Mouse (Mus musculus) kidney, embryonic 16.5 days (tissue): ENCODE measurements at regions not wholly inside any gene's neighbourhood (a gene's known extent, or its start where the extent isn't known, plus 50 kb on each side); places are given as distances from the start of the nearest gene placed in this dataset.

Experiments used
- ATAC-seq: fragments of 200-750 bp; cut with Nextera tagmentation; 2 replicates; pipeline ENCODE4 v1.8.0; 2017; ENCODE audit warnings: moderate TSS enrichment; ENCODE audit not compliant: low FRiP score, low TSS enrichment
- H3K27ac ChIP-seq: fragments of 300-500 bp; sonication (generic); 2 replicates; pipeline ENCODE4 v1.5.1; 2014; ENCODE audit warnings: low read length
- H3K27me3 ChIP-seq: fragments of 300-500 bp; sonication (generic); 2 replicates; pipeline ENCODE4 v1.6.1; 2014; ENCODE audit warnings: low read length, control low read depth, mixed read lengths; ENCODE audit not compliant: insufficient read depth
- H3K36me3 ChIP-seq: fragments of 300-500 bp; sonication (generic); 2 replicates; pipeline ENCODE4 v1.6.1; 2014; ENCODE audit warnings: low read length, control low read depth, mixed read lengths; ENCODE audit not compliant: insufficient read depth
- H3K4me1 ChIP-seq: fragments of 300-500 bp; sonication (generic); 2 replicates; pipeline ENCODE4 v1.6.1; 2014; ENCODE audit warnings: low read length, control low read depth, mixed read lengths; ENCODE audit not compliant: insufficient read depth
- H3K4me2 ChIP-seq: fragments of 300-500 bp; sonication (generic); replicated peaks from 2 replicates; pipeline ENCODE4 v1.6.1; 2014; ENCODE audit warnings: low read depth, low read length
- H3K4me3 ChIP-seq: fragments of 300-500 bp; sonication (generic); 2 replicates; pipeline ENCODE4 v1.5.1; 2014; ENCODE audit warnings: mild to moderate bottlenecking, low read length
- H3K9ac ChIP-seq: fragments of 300-500 bp; sonication (generic); replicated peaks from 2 replicates; pipeline ENCODE4 v1.6.1; 2014; ENCODE audit warnings: low read length
- H3K9me3 ChIP-seq: fragments of 300-500 bp; sonication (generic); 2 replicates; pipeline ENCODE4 v1.6.1; 2016; ENCODE audit warnings: low read length, control low read depth
- WGBS: fragments of 180-500 bp; shearing (Covaris S2); extraction: QIAGEN DNeasy Blood & Tissue Kit; methylation state at CpG from one replicate; pipeline ENCODE4 v1.1.7; 2014; 5-methylcytosine and 5-hydroxymethylcytosine counted together

GRCm38 (mm10) chr7:137927371-137927770 lies 470.2 kb downstream of the Tcerg1l start:
- no peaks in the 10 kb centered on the region for H3K4me1 ChIP-seq
- no peak overlapping the region for H3K4me2 ChIP-seq
- no peaks in the 10 kb centered on the region for H3K36me3 ChIP-seq
- WGBS, result 64% methylated on average over 8 of the region's 8 CpGs
- no peaks in the 10 kb centered on the region for H3K27me3 ChIP-seq
- H3K4me3 ChIP-seq, result no peak overlapping the region
- no peak overlapping the region for H3K9ac ChIP-seq
- H3K9me3 ChIP-seq, result no peaks in the 10 kb centered on the region
- ATAC-seq, result no peak
- H3K27ac ChIP-seq, result no peak overlapping the region

- ATAC-seq, result no peak
- no peak overlapping the region for H3K27ac ChIP-seq
- H3K4me2 ChIP-seq, result no peak overlapping the region
- H3K36me3 ChIP-seq, result no peaks in the 10 kb centered on the region
- no peaks in the 10 kb centered on the region for H3K27me3 ChIP-seq
- H3K4me3 ChIP-seq, result no peak overlapping the region
- H3K4me1 ChIP-seq, result no peaks in the 10 kb centered on the region
- H3K9me3 ChIP-seq, result no peaks in the 10 kb centered on the region
- 20% methylated on average over 7 of the region's 7 CpGs for WGBS
- no peak overlapping the region for H3K9ac ChIP-seq
Measured at GRCm38 (mm10) chr7:137930200-137930599, 467.3 kb downstream of the Tcerg1l start.

GRCm38 (mm10) chr7:137935896-137936295 lies 461.6 kb downstream of the Tcerg1l start:
- no peak for ATAC-seq
- Histone ChIP-seq H3K9me3 (no peaks in the 10 kb centered on the region), H3K27me3 (no peaks in the 10 kb centered on the region), H3K9ac (no peak overlapping the region), H3K4me2 (no peak overlapping the region), H3K27ac (no peak overlapping the region), H3K4me3 (no peak overlapping the region), H3K36me3 (no peaks in the 10 kb centered on the region), H3K4me1 (no peaks in the 10 kb centered on the region)
- WGBS, result 35% methylated on average over 3 of the region's 3 CpGs

- Histone ChIP-seq H3K27me3 (no peaks in the 10 kb centered on the region), H3K36me3 (no peaks in the 10 kb centered on the region), H3K9ac (no peak overlapping the region), H3K4me1 (no peaks in the 10 kb centered on the region), H3K27ac (no peak overlapping the region), H3K4me3 (no peak overlapping the region), H3K4me2 (no peak overlapping the region), H3K9me3 (no peaks in the 10 kb centered on the region)
- WGBS, result 88% methylated on average over 8 of the region's 8 CpGs
- no peak for ATAC-seq
Measured at GRCm38 (mm10) chr7:137939116-137939515, 458.4 kb downstream of the Tcerg1l start.

DNA sequence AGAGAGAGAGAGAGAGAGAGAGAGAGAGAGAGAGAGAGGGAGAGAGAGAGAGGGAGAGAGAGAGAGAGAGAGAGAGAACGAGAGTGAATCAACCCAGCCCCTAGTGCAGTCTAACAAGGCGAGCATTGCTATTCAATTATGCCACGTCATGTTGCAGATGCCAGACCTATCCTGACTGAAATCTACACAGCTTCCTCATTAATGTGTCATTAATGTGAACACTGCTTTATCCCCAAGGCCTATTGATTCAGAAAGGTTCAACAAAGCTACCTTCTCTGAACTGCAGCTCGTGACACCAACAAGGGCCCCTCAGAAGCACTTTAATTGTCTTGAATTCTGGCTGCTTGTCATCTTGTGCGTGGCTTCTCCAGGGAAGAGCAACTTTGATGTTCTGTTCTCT lies 457.4 kb downstream of the Tcerg1l start:
- Histone ChIP-seq H3K4me2 (no peak overlapping the region), H3K4me1 (no peaks in the 10 kb centered on the region), H3K36me3 (no peaks in the 10 kb centered on the region), H3K27me3 (no peaks in the 10 kb centered on the region), H3K9ac (no peak overlapping the region), H3K27ac (no peak overlapping the region), H3K9me3 (no peaks in the 10 kb centered on the region), H3K4me3 (no peak overlapping the region)
- 65% methylated on average over 5 of the region's 5 CpGs for WGBS
- ATAC-seq, result no peak

GRCm38 (mm10) chr7:137944991-137945390 lies 452.5 kb downstream of the Tcerg1l start:
- ATAC-seq, result no peak
- H3K36me3 ChIP-seq, result no peaks in the 10 kb centered on the region
- H3K4me3 ChIP-seq, result no peak overlapping the region
- H3K27me3 ChIP-seq, result no peaks in the 10 kb centered on the region
- H3K9me3 ChIP-seq, result no peaks in the 10 kb centered on the region
- WGBS, result 92% methylated on average over 2 of the region's 2 CpGs
- no peak overlapping the region for H3K9ac ChIP-seq
- no peak overlapping the region for H3K4me2 ChIP-seq
- H3K4me1 ChIP-seq, result no peaks in the 10 kb centered on the region
- H3K27ac ChIP-seq, result no peak overlapping the region

GRCm38 (mm10) chr7:137947424-137947823 lies 450.1 kb downstream of the Tcerg1l start:
- Histone ChIP-seq H3K27ac (no peak overlapping the region), H3K9ac (no peak overlapping the region), H3K9me3 (no peaks in the 10 kb centered on the region), H3K27me3 (no peaks in the 10 kb centered on the region), H3K4me2 (no peak overlapping the region), H3K4me1 (no peaks in the 10 kb centered on the region), H3K36me3 (no peaks in the 10 kb centered on the region), H3K4me3 (no peak overlapping the region)
- no peak for ATAC-seq
- WGBS, result 8% methylated on average over 5 of the region's 5 CpGs

GRCm38 (mm10) chr7:137957354-137957753 lies 440.2 kb downstream of the Tcerg1l start:
- Histone ChIP-seq H3K9ac (no peak overlapping the region), H3K4me2 (no peak overlapping the region), H3K27me3 (no peaks in the 10 kb centered on the region), H3K36me3 (no peaks in the 10 kb centered on the region), H3K4me1 (no peaks in the 10 kb centered on the region), H3K4me3 (no peak overlapping the region), H3K27ac (no peak overlapping the region), H3K9me3 (no peaks in the 10 kb centered on the region)
- WGBS, result 73% methylated on average over 5 of the region's 5 CpGs
- no peak for ATAC-seq

DNA sequence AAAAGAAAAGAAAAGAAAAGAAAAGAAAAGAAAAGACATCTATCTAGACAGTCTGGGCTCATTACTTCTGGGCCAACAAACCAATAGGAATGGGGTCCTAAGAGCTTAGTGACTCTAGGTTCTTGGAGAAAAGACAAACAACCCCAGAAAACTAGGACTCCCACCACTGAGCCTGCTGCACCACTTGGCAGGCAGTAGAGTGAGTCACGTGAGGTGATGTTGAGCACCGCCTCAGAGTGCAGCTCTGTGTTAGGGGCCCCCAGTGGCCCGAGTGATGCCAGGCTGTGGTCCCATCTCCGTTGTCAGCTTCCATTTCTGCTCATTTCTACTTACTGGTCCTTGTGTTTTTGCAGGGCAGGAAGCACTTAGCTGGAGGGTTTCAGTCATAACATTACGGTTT lies 439.7 kb downstream of the Tcerg1l start:
- Histone ChIP-seq H3K9ac (no peak overlapping the region), H3K4me3 (no peak overlapping the region), H3K36me3 (no peaks in the 10 kb centered on the region), H3K27ac (no peak overlapping the region), H3K9me3 (no peaks in the 10 kb centered on the region), H3K4me1 (no peaks in the 10 kb centered on the region), H3K4me2 (no peak overlapping the region), H3K27me3 (no peaks in the 10 kb centered on the region)
- no peak for ATAC-seq
- WGBS, result 76% methylated on average over 5 of the region's 5 CpGs

GRCm38 (mm10) chr7:137963470-137964095 lies 433.9 kb downstream of the Tcerg1l start:
- Histone ChIP-seq H3K4me3 (no peak overlapping the region), H3K4me2 (no peak overlapping the region), H3K9ac (no peak overlapping the region), H3K4me1 (no peaks in the 10 kb centered on the region), H3K27ac (no peak overlapping the region), H3K27me3 (no peaks in the 10 kb centered on the region), H3K9me3 (no peaks in the 10 kb centered on the region), H3K36me3 (no peaks in the 10 kb centered on the region)
- WGBS, result 48% methylated on average over 3 of the region's 3 CpGs
- ATAC-seq, result no peak; the same call in 1 of the 2 replicates
